Mouse (Mus musculus): ENCODE data around the gene Gm20738.
"Not testable (repeated sequence)": the region's sequence is repeated elsewhere in the genome, so short reads cannot be mapped to it uniquely, and the experiment has no call there.

- TF ChIP-seq POLR2A (IDR thresholded peaks at IDR 0.05; ENCODE audit: control insufficient read depth in 1 of 2, insufficient read depth in 1 of 2, low read depth in 1 of 2, low read length in 2 of 2, poor library complexity in 1 of 2); EP300 (IDR thresholded peaks at IDR 0.05; ENCODE audit: low read depth in 1 of 2, low read length in 2 of 2); MAX (IDR thresholded peaks at IDR 0.05; ENCODE audit: low read length); MEF2A (IDR thresholded peaks at IDR 0.05; ENCODE audit: extremely low read depth, insufficient replicate concordance, low read depth, low read length, poor library complexity, severe bottlenecking); RAD21 (IDR thresholded peaks at IDR 0.05; ENCODE audit: low read depth, low read length); MYC (IDR thresholded peaks at IDR 0.05; ENCODE audit: low read depth, low read length): not testable (repeated sequence)
These were observed at the start of gene Gm20738 for GRCm38 (mm10) chrY:37957511-37957910.

Data from MEL (cell line).